Mouse (Mus musculus) adipocyte (in vitro differentiated cells): Measurements from ENCODE around the gene 4931422A03Rik.

Experiments used
- DNase-seq: peaks from one replicate; pipeline ENCODE4 v3.0.0-alpha.2; 2016; ENCODE audit warnings: low spot score

The 4931422A03Rik gene

DNA sequence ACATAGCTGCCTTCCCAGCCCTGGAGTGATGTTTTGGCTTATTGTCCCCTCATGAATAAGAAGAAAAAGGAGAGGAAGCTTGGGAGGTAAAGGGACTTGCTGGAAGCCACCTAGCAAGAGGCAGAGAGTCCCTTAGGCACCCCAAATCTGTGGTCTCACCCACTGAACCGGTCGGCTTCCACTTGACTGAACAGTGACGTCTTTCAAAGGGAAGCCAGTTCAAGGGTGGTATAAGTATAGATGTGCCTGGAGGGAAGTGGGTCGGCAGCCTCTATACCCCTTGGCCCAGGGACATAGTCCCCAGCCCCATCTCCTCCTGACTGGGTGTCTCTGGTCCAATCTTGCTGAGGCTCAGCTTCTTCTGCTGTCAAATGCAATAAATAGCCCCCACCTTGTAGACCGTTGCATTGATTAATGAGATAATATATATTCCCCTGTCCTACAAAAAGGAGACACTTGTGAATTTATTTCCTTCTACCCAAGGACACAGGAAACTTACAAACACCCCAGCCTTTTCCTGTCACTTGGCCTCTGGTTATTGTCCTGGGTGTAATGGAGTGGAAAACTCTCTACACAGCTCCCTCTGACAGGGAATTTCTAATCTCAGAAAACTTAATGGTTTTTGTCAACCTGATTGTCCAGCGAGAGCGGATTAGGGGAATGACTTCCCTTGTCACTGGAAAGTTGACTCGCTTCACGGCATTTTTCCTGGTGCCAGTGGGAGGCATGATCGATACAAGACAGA, 92.3 kb downstream of the 4931422A03Rik start:
- no peak for DNase-seq

DNA sequence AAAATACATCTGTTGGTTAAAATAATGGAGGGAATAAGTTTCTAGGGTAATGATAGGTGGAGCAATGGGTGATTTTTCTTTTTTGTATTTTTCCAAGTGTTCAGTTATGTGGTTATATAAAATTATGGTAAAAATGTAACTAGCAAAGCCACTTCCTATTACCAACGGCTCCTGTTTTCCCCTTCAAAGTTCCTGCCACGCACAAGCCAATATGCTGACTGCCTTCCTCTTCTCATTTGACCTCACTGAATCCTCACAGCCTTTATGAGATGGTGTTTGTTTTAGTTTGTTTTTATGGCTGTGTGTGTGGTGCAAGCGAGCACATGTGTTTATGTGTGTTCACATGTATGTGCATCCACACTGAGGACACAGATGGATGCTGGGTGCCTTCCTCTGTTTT, 93.5 kb downstream of the 4931422A03Rik start:
- DNase-seq, result no peak

DNA sequence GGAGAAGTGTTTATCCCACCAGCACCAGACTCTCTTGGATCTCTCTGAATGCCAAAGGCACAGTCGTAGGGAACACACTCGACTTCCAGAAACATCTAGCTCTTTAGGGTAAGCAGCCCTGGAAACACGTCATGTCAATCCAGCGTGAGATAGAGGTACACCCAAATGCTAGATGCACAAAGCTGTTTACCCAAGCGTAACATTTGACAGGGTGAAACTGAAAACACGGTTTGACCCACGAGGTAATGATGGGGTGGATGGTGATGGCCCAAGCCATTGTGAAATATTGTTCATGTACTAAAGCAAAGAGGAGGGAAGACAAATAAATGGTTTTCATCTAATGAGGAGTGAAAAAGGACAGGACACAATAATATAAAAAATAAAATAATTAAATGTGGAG, 93.9 kb downstream of the 4931422A03Rik start:
- DNase-seq, result no peak

DNA sequence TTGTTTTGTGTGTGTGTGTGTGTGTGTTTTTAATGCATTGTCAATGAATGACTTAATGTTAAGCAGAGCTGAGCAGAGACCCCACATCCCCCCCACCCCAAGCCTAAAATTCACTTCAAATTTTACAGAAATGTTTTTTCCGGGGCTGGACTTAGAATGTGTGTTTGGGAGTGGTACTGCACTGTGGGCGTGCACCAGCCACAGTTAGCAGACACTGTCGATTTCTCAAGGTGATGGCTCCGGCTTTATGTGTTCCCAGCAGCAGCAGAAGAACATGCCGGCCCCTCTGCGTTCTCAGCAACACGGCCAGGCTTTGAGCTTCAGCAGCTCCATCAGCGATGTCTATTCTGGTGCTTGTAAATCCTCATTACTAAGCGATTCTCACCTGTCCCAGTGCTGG, 95.7 kb downstream of the 4931422A03Rik start:
- no peak for DNase-seq

DNA sequence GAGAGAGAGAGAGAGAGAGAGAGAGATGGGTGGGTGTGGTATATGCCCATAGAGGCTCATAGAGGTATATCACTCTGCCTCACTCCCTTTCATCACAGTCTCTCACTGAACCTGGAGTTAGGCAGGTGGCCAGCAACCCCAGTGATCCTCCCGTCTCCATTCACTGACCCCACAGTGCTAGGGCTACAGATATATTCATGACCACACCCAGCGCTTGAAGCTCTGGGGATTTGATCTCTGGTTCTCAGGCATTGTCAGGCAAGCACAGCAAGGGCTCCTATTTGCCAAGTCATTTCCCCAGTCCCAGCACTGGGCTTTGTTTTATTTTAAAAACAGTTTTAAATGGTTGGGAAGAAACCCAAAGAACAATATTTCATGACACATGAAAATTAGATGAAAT, 96.1 kb downstream of the 4931422A03Rik start:
- no peak for DNase-seq

DNA sequence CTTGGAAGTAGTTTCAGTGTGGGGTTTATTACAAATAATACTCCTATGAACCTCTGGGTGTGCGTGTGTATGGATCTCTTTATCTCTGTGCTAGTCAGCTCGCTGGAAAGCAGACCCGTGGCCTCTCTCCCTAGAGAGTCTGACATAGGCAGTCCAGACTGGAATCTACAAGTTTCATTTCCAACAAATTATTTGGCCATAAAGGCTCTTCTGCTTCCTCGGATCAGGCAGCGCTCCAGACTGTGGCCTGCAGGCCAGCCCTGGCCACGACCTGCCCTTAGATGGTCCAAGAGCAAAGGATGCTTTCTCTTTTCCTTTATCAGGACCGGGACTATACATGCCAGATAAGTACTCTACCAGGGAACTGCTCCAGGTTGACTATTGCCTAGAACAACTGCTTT, 96.7 kb downstream of the 4931422A03Rik start:
- peak; percentile 14 for DNase-seq

DNA sequence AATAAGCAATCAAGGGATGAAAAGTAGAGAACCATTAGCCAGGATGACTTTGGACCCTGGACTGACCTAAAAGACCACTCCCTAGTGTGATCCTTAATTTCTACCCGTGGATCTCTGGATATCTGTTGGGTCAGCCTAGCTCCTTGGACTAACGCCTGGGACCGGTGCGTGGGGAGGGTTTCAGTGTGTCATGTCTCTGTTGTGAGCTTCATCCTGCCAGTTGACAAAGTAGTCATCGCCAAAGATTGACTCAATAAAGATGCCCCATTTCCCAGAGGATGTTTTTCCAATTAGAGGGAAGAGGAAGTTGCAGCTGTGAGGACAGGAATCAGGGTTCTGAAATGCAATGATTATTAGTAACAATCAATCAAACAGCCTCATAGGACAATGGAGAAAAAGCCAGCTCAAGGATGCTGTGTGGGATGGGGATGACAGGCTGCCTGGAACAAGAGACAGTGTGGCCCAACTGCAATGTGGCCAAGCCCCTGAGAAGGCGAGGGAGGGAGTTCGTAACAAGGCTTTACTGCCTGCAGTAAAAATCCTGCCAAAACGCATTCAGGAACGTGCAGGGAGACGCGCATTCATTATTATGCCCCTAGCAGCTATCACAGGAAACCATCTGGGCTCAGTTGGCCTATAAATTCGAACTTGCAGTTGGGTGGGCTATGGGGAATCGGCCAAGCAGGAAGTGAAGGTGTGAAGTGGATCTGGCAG, 97.7 kb downstream of the 4931422A03Rik start:
- no peak for DNase-seq

DNA sequence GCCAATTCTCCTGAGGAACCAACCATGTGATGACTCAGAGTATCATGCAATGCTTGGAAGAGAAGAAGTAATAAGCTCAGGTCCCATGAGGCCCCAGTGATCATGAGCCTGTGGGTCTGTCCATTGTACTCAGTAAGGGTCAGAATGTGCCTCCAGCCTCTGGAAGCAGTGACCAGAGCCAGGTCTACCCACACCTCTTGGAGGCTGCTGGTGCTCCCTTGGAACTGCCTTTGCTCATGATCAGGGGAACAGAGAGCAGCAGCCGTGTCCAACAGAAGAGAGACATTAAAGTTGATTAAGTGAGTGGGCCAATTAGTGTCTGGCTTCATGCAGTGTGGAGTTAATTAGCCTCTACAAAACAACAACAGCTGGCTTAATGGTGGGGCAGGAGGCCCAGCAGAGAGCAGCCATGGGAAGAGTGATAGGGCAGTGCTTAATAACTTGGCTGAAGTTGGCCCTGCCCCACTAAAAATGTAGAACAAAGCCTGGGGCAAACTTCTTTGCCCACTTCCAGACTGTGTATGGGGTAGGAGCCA, 100.5 kb downstream of the 4931422A03Rik start:
- DNase-seq, result peak; percentile 21

DNA sequence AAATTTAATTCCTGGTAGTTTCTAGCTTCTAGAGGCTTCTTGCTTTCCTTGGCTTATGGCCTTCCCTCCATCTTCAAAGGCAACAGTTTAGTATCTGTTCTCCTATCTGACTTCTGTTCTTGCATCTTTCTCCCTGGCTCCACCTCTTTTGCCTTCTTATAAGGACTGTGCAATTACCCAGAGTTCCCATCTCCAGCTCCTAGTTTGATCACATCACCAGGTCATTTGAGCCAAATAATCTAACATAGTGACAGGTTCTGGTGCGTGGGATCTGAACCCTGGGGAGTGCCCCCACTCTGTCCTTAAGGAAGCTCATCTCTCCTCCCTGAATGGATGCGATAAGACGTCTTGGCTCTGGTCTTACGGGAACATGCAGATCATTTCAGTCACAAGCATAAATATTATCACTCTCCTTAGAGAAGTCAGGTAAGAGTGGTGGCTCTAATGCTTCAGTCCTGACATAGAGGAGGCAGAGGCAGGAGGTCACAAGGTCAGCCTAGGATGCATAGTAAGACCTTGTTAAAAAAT, 101.5 kb downstream of the 4931422A03Rik start:
- DNase-seq, result no peak

DNA sequence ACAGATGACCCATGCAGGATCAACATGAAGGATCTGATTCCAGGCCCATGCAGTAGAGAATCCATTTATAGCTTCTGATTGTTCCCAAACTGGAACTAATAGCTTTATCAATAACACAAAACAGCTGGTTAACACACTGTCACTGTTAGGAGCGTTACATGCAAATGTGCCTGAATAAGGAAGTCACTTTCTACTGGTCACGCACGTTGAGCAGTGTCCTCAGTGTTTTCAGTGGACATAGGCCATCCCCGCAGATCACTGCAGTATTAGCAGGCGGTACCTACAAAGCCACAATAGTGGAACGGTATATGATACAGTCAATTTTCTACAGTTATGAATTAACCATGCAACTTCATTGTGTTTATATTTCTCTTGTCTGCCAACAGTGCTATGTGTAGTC, 108.7 kb downstream of the 4931422A03Rik start:
- no peak for DNase-seq

DNA sequence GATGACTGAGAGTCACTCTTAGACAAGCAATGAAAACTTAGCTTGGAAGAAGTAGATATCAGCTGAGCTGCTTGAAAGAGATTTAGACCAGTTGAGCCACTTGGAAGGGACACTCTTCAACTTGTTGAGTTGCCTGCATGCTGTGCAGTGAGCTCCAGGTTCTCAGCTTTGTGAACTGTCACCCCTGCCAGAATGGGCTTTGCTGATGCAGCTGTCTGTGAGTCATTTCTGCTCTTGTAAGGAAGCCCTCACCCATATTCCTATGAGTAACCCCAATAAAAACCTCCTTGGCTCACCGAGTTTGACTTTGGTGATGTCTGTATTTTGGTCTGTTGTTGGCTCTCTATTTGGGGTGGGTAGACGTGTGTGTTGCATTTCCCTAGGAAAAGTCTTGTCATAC, 109.8 kb downstream of the 4931422A03Rik start:
- no peak for DNase-seq

DNA sequence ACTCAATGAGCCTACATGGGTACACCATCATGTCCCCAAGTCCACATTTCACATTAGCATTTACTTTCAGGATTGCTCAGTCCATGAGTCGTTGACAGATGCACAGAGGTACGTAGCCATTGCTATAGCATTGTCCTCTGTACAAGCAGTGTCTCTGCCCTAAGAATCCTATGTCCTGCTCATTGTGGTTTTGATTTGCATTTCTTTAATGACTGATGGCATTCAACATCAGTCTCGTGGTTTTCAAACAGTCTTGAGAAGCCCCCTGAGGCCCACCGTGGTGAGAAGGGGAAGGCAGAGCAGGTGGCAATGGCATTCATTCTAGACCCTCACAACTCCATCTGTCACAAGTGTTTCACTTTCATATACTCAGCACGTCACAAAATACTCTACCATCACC, 110.8 kb downstream of the 4931422A03Rik start:
- DNase-seq, result no peak
